Mouse (Mus musculus): ENCODE data around the gene Cyth2.

The Cyth2 gene

DNA sequence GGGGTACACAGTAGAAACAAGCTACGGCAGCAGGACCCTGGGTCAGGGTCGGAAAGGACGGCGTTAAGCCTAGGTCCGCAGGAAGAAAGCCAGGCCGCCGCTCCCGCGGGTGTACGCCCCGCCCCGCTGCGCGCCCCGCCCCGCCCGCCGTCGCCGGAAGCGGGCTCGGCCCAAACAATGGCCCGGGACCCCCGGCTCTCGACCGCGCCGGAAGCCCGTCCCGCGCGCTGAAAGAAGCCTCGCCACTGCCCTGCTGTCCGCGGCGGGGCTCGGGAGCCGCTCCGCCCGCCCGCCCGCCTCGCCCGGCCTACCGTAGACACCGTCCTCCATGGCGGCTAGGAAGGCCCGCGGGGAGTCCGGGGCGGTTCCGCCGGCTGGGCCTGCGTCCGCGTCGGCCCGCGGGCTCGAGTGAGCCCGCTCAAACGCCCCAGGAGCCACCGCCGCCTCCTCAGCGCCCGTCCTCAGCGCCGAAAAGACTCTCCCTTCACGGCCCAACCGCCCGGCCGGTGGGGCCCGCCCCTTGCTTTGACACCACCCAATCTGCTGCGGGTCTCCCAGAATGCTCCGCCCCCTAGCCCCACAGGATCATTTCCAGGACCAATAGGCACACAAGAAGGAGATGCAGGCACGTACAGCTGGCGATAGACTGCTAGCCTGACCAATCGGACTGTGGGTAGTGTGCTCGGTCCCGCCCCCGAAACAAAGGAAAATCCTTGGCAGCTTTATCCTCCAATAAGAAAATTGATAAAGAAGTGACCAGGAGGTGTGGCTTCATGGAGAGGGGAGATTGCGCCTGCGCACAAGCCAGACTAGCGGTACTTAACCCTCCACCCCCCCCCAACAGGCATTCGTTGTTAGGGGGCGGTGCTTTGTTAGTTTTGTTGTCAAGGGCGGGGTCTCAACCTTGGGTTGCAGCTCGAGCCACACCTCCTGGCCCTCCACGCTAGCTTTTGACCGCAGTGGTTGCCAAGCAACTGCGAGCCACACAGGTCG, at the start of gene Cyth2:
Gene Cyth2 (minus strand): TSS at position 795 of the 993 bp plus-strand sequence.
- DNase-seq (ENCODE audit: extremely low read depth, low read depth, low spot score), result peak; percentile 97

DNA sequence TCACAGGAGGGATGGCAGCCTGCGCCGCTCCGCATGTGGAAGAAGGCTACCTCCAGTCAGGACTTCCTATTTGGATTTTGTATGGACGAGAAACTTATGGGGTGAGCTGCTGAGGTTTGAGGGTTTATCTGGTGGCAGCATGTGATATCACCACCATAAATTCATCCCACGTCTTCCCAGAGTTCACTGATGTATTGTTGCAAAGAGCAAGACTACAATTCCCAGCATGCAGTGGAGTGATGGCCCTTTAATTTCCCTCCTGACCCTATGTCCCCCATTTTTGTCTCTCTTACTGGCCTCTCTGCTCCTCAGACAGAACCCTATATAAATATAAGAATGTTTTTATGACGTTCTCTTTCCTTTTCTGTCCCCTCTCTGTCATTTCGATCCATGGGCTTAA, 48.4 kb upstream of the Cyth2 start:
- no peak for DNase-seq (ENCODE audit: extremely low read depth, low read depth, low spot score)

- DNase-seq (ENCODE audit: extremely low read depth, low read depth, low spot score), result no peak
Observed at GRCm38 (mm10) chr7:45859008-45859407, 44.6 kb upstream of the Cyth2 start.

DNA sequence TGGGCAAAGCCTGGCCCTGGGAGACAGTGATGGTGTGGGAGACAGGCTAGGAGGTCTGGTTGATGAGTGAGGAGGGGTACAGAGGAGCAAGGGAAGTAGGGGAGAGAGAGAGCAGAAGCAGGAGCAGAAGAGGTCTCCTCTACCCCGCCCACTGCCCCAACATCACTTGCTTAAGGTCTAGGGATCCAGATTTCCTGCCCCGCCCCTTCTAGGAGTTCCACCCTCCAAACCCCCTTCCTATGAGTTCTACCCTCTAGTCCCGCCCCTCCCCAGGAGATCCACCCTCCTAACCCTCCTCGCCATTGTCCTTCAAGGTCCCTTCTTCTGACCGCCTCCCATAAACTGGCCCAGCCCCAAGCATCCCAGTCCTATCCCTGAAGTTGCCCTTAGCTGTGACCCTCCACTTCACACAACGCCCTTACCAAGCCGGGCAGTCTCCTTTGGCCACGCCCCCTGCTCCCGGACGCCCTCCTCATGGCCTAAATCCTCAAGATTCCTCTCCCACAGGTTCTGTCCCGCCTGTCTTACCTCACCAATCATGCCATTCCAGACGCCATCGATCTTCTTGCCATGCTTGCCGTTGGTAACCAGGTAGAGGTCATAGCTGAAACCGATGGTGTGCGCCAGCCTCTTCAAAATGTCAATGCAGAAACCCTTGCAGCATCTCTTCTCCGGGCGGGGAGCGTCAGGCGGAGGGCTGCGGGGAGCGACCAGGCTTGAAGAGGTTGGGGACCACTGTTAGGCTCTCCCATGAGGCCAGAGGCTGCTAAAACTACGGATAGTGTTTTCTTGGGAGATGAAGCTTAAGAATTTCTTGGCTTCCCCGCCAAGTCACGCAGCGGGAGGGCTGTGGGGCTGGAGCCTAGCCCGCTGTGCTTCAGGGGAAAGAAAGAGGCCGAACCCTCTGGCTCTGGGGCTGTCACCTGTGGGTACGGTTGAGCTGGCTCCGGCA, 42.8 kb upstream of the Cyth2 start:
- DNase-seq (ENCODE audit: extremely low read depth, low read depth, low spot score), result no peak

GRCm38 (mm10) chr7:45853089-45853488, 38.7 kb upstream of the Cyth2 start:
- DNase-seq (ENCODE audit: extremely low read depth, low read depth, low spot score), result no peak

DNA sequence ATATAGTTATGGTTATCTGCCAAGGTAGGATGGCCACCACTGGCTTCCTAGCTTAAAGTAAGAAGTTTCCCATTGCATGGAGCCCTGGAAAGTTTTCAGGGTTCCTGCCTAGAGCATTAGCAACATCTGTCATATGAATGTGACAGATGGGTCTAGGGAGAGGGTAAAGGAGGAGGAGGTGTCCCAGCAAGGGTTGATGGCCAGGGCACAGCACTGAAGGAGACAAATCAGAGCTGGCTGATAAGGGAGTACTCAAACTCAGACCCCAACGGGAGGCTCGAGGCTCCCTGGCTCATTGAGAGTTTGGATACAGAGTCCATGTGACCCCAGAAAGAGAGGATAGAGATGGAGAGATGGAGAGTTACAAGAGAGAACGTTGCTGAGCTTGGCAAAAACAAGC, 36.3 kb upstream of the Cyth2 start:
- DNase-seq (ENCODE audit: extremely low read depth, low read depth, low spot score), result no peak

DNA sequence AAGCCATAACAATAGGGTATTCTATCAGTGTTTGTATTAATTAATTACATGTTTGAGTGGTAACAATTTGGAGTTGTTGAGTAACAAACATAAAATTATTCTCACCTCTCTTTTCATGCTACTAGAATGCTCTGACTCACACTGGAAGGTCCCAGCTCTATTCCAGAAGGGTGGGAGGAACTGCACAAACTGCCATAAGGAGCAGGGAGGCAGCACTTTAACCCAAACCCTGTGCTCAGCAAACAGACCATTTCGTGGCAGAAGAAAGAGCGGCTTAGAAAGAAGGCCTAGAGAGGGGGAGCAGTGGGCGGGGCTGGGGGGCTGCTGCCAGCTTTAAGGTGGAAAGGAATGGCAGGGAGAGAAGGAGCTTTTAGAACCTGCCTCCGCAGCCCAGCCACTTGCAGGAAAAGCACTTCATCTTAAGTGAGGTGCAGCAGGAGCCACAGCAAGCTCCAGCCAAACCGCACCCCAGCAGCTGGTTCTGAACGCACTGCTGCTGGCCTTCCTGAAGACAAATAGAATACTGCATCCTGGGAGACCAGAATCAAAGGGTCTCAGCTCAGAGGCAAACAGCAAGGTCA, 34.2 kb upstream of the Cyth2 start:
- no peak for DNase-seq (ENCODE audit: extremely low read depth, low read depth, low spot score)

DNA sequence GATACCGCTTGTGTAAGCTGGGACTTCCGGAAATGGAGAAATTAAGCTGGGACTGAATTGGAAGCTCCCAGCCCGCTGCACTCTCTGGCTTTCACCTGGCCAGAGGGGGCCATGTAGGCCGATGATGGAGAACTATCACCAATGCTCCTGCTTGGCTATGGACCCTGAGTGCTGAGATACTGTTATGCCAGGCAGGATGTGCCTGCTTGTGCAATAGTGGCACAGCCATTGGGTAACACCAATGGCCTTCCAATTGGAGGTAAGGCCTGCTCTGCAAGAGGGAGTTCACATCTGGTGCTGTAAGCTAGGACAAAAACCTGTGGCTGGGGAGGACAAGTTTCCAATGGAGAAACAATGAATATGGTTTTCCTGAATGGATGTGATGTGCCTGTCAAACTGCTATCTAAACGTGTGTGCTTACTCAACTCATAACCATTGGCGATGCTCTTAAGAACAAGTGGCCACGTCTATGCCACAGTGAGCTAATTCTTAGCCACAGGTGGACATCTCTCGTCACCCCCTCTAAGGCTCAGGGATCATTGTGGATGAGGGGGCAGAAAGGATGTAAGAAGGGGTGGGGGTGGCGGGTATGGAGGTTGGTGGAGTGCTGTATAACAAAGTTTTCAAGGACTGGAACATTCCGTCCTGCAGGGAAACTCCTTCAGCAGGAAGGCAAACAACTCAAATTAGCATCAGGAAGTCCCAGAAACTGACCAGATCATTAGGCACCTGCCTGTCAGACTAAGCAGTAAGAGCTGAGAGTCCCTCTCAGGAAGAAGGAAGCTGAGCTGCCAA, 28.8 kb upstream of the Cyth2 start:
- no peak for DNase-seq (ENCODE audit: extremely low read depth, low read depth, low spot score)

DNA sequence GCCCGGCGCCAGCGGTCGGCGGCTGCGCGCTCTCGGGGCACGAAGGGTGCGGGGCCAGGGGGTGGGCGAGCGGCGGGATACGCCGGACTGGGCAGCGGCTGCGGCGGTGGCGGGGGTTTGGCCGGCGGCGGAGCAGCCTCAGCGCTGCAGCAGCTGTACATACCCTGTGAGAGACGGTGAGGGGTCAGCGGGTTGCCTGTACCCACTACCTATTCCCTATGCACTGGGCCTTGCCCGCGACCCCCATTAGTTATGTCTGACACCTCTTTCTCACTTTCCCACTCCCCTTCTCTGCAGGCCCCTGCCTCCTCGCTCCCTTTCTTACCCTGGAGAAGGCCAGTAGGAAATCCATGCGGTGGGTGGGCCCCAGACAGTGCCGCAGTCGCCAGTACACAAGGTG, 19.5 kb upstream of the Cyth2 start:
- DNase-seq (ENCODE audit: extremely low read depth, low read depth, low spot score), result no peak

- no peak for DNase-seq (ENCODE audit: extremely low read depth, low read depth, low spot score)
Observed at GRCm38 (mm10) chr7:45833148-45833790, 18.9 kb upstream of the Cyth2 start.

GRCm38 (mm10) chr7:45832428-45832827, 18.0 kb upstream of the Cyth2 start:
- DNase-seq (ENCODE audit: extremely low read depth, low read depth, low spot score), result no peak

GRCm38 (mm10) chr7:45831128-45831525, 16.7 kb upstream of the Cyth2 start:
- DNase-seq (ENCODE audit: extremely low read depth, low read depth, low spot score), result no peak

GRCm38 (mm10) chr7:45830427-45831127, 16.2 kb upstream of the Cyth2 start, which contains the start of gene Grwd1:
Grwd1 (minus strand) TSS chr7:45830944.
- no peak for DNase-seq (ENCODE audit: extremely low read depth, low read depth, low spot score)

DNA sequence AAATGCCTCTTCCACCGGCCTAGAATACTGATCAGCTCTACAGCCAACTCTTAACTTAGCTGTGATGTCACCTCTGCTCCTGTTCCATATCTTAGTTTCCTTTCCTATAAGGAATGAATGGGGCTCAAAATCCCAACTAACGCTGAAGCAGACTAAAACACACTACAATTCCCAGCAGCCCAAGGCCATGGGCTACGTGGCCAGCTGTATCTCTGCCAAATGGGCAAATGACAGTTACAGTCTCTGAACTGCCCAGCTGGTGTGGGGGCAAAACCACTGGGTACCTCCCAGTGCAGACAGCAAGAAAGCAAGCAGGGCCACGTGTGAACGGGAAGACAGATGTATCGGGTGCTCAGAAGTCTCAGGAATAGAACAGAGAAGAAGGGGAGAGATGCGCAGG, 12.2 kb upstream of the Cyth2 start:
- no peak for DNase-seq (ENCODE audit: extremely low read depth, low read depth, low spot score)

DNA sequence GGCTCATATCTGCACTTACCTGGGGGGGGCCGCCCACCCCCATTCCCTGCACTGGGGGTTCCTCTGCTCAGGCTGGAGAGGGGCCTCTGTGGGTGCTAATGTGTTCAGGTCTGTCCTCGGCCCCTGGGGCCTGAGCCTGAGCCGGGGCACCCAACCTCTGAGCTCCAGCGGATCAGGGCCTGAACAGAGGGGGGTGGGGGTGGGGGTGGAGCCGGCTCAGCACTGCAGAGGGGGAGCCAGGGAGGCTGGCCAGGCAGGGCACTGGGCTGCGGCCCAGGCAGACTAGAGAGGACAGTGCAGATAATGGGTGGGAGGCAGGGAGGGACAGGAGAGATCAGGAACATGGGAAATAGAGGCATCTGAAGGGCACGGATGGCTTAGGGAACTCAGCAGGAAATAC, 10.2 kb upstream of the Cyth2 start, which contains the start of gene Kcnj14:
Gene Kcnj14 (minus strand): TSS at position 185 of the 400 bp plus-strand sequence.
- no peak for DNase-seq (ENCODE audit: extremely low read depth, low read depth, low spot score)

GRCm38 (mm10) chr7:45820913-45821312, 6.5 kb upstream of the Cyth2 start:
- no peak for DNase-seq (ENCODE audit: extremely low read depth, low read depth, low spot score)

DNA sequence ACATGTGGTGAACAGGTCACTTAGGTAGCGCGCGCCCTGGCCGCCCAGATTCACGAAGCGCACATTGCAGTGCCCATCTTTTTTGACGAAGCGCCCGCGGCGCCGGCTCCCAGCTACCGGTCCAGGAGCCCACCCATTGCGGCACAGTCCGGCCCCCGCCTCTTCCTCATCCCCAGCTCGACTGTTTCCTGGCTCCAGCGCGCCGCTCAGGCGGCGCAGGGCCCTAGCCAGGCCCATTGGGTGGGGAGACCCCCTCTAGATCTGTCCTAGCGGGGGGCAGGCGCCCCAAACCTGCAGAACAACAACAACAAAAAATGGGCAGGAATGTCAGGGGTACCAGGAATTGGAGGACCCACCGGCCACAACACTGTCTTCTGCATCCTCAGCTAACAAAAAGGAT, 5.5 kb upstream of the Cyth2 start:
- no peak for DNase-seq (ENCODE audit: extremely low read depth, low read depth, low spot score)

- no peak for DNase-seq (ENCODE audit: extremely low read depth, low read depth, low spot score)
Observed at GRCm38 (mm10) chr7:45815984-45816351, 1.6 kb upstream of the Cyth2 start.

GRCm38 (mm10) chr7:45815323-45815983, 1.1 kb upstream of the Cyth2 start:
- no peak for DNase-seq (ENCODE audit: extremely low read depth, low read depth, low spot score)

Measured in fat pad, adult 2 months (tissue).